Mouse (Mus musculus): ENCODE measurements around the gene Batf3. TPM values are rescaled to one million over a fixed set of nuclear protein-coding genes. Genes with fewer than 3 reads are reported as not detected.

Gene Batf3
- polyA plus RNA-seq, 1 experiment from 2014 or later: 2.8 TPM

- no peak overlapping the region for H3K4me3 ChIP-seq (ENCODE audit: low read length)
- H3K27me3 ChIP-seq (ENCODE audit: control insufficient read depth, insufficient read depth, low read length): peaks cover 8% of the 10 kb centered on the region; the same call in 1 of the 2 replicates
- no peaks in the 10 kb centered on the region for H3K36me3 ChIP-seq (ENCODE audit: control insufficient read depth, insufficient read depth)
- H3K27ac ChIP-seq (ENCODE audit: low read length): no peak overlapping the region
- no peaks in the 10 kb centered on the region for H3K9me3 ChIP-seq (replicated peaks; ENCODE audit: control insufficient read depth, low read length)
- ATAC-seq (replicated peaks; ENCODE audit: extremely low read depth, insufficient read depth, low FRiP score): no peak
- WGBS: 66% methylated on average over 9 of the region's 9 CpGs
- H3K9ac ChIP-seq (ENCODE audit: low read length): no peak overlapping the region
- H3K4me2 ChIP-seq (ENCODE audit: low read depth, low read length): no peak overlapping the region
- peaks cover 7% of the 10 kb centered on the region; the same call in 1 of the 2 replicates for H3K4me1 ChIP-seq (ENCODE audit: control insufficient read depth, insufficient read depth, low read length)
Measured at GRCm38 (mm10) chr1:191095019-191095418, 2.6 kb upstream of the Batf3 start.

- WGBS: 37% methylated on average over 14 of the region's 14 CpGs
- H3K36me3 ChIP-seq (ENCODE audit: control insufficient read depth, insufficient read depth): no peaks in the 10 kb centered on the region
- H3K4me2 ChIP-seq (ENCODE audit: low read depth, low read length): peak overlapping the region; percentile 100
- no peak overlapping the region for H3K9ac ChIP-seq (ENCODE audit: low read length)
- no peak for ATAC-seq (replicated peaks; ENCODE audit: extremely low read depth, insufficient read depth, low FRiP score)
- H3K4me1 ChIP-seq (ENCODE audit: control insufficient read depth, insufficient read depth, low read length): peaks cover 7% of the 10 kb centered on the region; the same call in 1 of the 2 replicates
- peaks cover 6% of the 10 kb centered on the region; the same call in 1 of the 2 replicates for H3K9me3 ChIP-seq (replicated peaks; ENCODE audit: control insufficient read depth, low read length)
- no peak overlapping the region for H3K27ac ChIP-seq (ENCODE audit: low read length)
- H3K27me3 ChIP-seq (ENCODE audit: control insufficient read depth, insufficient read depth, low read length): peaks cover 6% of the 10 kb centered on the region; the same call in 1 of the 2 replicates
- H3K4me3 ChIP-seq (ENCODE audit: low read length): peak overlapping the region; percentile 76
Measured at GRCm38 (mm10) chr1:191096871-191097681, 571 bp upstream of the Batf3 start.

- peaks cover 7% of the 10 kb centered on the region; the same call in 1 of the 2 replicates for H3K4me1 ChIP-seq (ENCODE audit: control insufficient read depth, insufficient read depth, low read length)
- H3K9ac ChIP-seq (ENCODE audit: low read length): no peak overlapping the region
- H3K27ac ChIP-seq (ENCODE audit: low read length): no peak overlapping the region
- H3K36me3 ChIP-seq (ENCODE audit: control insufficient read depth, insufficient read depth): no peaks in the 10 kb centered on the region
- H3K4me3 ChIP-seq (ENCODE audit: low read length): no peak overlapping the region
- H3K27me3 ChIP-seq (ENCODE audit: control insufficient read depth, insufficient read depth, low read length): peaks cover 6% of the 10 kb centered on the region; the same call in 1 of the 2 replicates
- H3K9me3 ChIP-seq (replicated peaks; ENCODE audit: control insufficient read depth, low read length): peaks cover 6% of the 10 kb centered on the region; the same call in 1 of the 2 replicates
- 45% methylated on average over 5 of the region's 5 CpGs for WGBS
- no peak for ATAC-seq (replicated peaks; ENCODE audit: extremely low read depth, insufficient read depth, low FRiP score)
- H3K4me2 ChIP-seq (ENCODE audit: low read depth, low read length): no peak overlapping the region
Measured at GRCm38 (mm10) chr1:191099114-191099513, 1.5 kb downstream of the Batf3 start.

DNA sequence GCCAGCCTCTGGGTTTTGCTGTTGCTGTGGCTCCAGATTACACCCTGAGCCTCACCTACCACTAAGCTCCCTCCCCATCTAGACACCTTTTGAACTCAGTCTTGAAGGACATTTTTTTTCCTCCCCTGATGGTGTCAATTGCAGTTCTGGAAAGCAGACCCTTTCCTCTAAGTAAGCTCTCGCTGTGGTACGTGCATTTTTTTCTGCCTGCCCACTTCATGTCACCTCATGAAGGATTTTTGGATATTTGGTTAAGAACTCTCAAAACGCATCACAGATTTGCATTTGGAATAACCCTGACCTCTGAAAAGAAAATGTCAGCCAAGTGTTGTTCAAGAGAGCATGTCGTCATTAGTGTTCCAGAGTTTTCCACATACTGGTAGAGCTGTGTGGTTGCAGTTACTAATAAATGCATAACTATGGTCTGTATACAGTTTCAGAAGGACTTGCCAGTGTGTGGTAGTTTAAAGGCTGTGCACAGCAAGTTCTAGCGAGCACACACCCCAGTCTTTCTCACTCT lies 2.2 kb downstream of the Batf3 start:
- H3K36me3 ChIP-seq (ENCODE audit: control insufficient read depth, insufficient read depth): no peaks in the 10 kb centered on the region
- H3K4me3 ChIP-seq (ENCODE audit: low read length): no peak overlapping the region
- no peak for ATAC-seq (replicated peaks; ENCODE audit: extremely low read depth, insufficient read depth, low FRiP score)
- peaks cover 6% of the 10 kb centered on the region; the same call in 1 of the 2 replicates for H3K27me3 ChIP-seq (ENCODE audit: control insufficient read depth, insufficient read depth, low read length)
- WGBS: 70% methylated on average over 5 of the region's 5 CpGs
- H3K4me1 ChIP-seq (ENCODE audit: control insufficient read depth, insufficient read depth, low read length): peaks cover 7% of the 10 kb centered on the region; the same call in 1 of the 2 replicates
- no peak overlapping the region for H3K4me2 ChIP-seq (ENCODE audit: low read depth, low read length)
- no peak overlapping the region for H3K27ac ChIP-seq (ENCODE audit: low read length)
- peaks cover 6% of the 10 kb centered on the region; the same call in 1 of the 2 replicates for H3K9me3 ChIP-seq (replicated peaks; ENCODE audit: control insufficient read depth, low read length)
- H3K9ac ChIP-seq (ENCODE audit: low read length): no peak overlapping the region

- Histone ChIP-seq H3K9ac (ENCODE audit: low read length) (no peak overlapping the region), H3K27ac (ENCODE audit: low read length) (no peak overlapping the region), H3K36me3 (ENCODE audit: control insufficient read depth, insufficient read depth) (no peaks in the 10 kb centered on the region), H3K4me3 (ENCODE audit: low read length) (no peak overlapping the region), H3K9me3 (replicated peaks; ENCODE audit: control insufficient read depth, low read length) (peaks cover 6% of the 10 kb centered on the region; the same call in 1 of the 2 replicates), H3K4me2 (ENCODE audit: low read depth, low read length) (no peak overlapping the region), H3K4me1 (ENCODE audit: control insufficient read depth, insufficient read depth, low read length) (no peaks in the 10 kb centered on the region), H3K27me3 (ENCODE audit: control insufficient read depth, insufficient read depth, low read length) (peaks cover 6% of the 10 kb centered on the region; the same call in 1 of the 2 replicates)
- ATAC-seq (replicated peaks; ENCODE audit: extremely low read depth, insufficient read depth, low FRiP score): no peak
- 73% methylated on average over 15 of the region's 15 CpGs for WGBS
Measured at GRCm38 (mm10) chr1:191102730-191103370, 5.2 kb downstream of the Batf3 start.

DNA sequence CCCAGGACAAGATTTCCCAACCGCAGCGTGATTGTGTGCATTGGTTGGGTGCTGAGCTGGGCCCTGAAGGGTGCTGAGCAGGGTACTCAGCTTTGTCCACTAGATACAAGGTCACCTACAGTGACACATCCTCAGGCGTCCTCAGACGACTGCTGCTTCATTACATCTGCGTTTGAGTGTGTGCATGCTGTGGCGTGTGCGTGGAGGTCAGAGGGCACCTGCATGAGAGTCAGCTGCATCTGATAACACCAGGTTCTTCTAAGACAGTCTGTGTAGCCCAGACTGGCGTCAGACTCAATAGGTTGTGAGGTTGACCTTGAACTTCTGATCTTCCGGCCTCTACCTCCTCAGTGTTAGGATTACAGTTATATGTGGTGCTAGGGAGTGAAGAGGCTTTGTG lies 7.6 kb downstream of the Batf3 start:
- no peak overlapping the region for H3K4me2 ChIP-seq (ENCODE audit: low read depth, low read length)
- no peaks in the 10 kb centered on the region for H3K4me1 ChIP-seq (ENCODE audit: control insufficient read depth, insufficient read depth, low read length)
- H3K27ac ChIP-seq (ENCODE audit: low read length): no peak overlapping the region
- WGBS: 73% methylated on average over 9 of the region's 9 CpGs
- ATAC-seq (replicated peaks; ENCODE audit: extremely low read depth, insufficient read depth, low FRiP score): no peak
- no peak overlapping the region for H3K4me3 ChIP-seq (ENCODE audit: low read length)
- no peaks in the 10 kb centered on the region for H3K36me3 ChIP-seq (ENCODE audit: control insufficient read depth, insufficient read depth)
- no peak overlapping the region for H3K9ac ChIP-seq (ENCODE audit: low read length)
- peaks cover 6% of the 10 kb centered on the region; the same call in 1 of the 2 replicates for H3K9me3 ChIP-seq (replicated peaks; ENCODE audit: control insufficient read depth, low read length)
- no peaks in the 10 kb centered on the region for H3K27me3 ChIP-seq (ENCODE audit: control insufficient read depth, insufficient read depth, low read length)

DNA sequence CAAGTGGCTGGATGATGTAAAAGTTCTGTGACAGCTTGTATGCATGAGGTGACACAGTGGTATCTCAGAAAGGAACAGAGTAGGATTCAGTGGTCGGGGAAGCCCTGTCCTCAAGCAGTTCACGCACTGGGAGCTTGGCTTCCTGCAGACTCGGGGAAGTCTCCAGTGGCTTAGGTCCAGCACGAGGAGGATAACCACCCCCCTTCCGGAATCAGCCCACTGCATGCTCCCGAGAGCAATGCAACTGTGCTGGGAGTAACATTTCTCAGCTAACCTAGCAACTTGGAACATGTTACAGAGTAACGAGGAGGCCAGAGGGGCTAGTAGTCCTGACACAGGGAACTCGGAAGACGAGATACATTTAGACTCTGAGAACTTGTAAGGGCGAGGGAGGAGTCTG lies 9.7 kb downstream of the Batf3 start:
- 50% methylated on average over 10 of the region's 10 CpGs for WGBS
- H3K9ac ChIP-seq (ENCODE audit: low read length): no peak overlapping the region
- no peak for ATAC-seq (replicated peaks; ENCODE audit: extremely low read depth, insufficient read depth, low FRiP score)

DNA sequence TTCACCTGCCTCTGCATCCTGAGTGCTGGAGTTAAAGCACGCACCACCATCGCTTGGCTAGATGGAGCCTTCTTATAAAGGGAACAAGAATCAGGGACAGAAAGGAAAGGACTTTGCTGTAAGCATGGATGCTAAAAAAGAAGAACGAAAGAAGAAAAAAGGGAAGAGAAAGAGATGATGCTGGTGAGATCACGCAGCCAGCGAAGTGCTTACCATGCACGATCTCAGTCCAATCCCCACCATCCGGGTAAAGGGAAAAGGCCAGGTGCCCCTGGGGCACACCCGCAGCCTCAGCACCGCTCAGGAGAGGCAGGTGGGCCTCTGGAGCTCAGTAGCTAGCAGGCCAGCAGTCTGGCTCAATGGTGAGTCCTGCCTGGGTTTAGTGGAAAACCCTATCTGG lies 12.3 kb downstream of the Batf3 start:
- Histone ChIP-seq H3K4me3 (ENCODE audit: low read length) (no peak overlapping the region), H3K4me1 (ENCODE audit: control insufficient read depth, insufficient read depth, low read length) (peaks cover 4% of the 10 kb centered on the region; the same call in 1 of the 2 replicates), H3K27me3 (ENCODE audit: control insufficient read depth, insufficient read depth, low read length) (no peaks in the 10 kb centered on the region), H3K27ac (ENCODE audit: low read length) (no peak overlapping the region), H3K36me3 (ENCODE audit: control insufficient read depth, insufficient read depth) (no peaks in the 10 kb centered on the region), H3K9ac (ENCODE audit: low read length) (no peak overlapping the region), H3K4me2 (ENCODE audit: low read depth, low read length) (no peak overlapping the region), H3K9me3 (replicated peaks; ENCODE audit: control insufficient read depth, low read length) (no peaks in the 10 kb centered on the region)
- WGBS: 89% methylated on average over 9 of the region's 9 CpGs
- no peak for ATAC-seq (replicated peaks; ENCODE audit: extremely low read depth, insufficient read depth, low FRiP score)

More for the DNA sequence above, 9.7 kb downstream of the Batf3 start:
- H3K27me3 ChIP-seq (ENCODE audit: control insufficient read depth, insufficient read depth, low read length): no peaks in the 10 kb centered on the region
- H3K4me1 ChIP-seq (ENCODE audit: control insufficient read depth, insufficient read depth, low read length): peaks cover 4% of the 10 kb centered on the region; the same call in 1 of the 2 replicates
- no peak overlapping the region for H3K27ac ChIP-seq (ENCODE audit: low read length)
- H3K9me3 ChIP-seq (replicated peaks; ENCODE audit: control insufficient read depth, low read length): no peaks in the 10 kb centered on the region
- no peaks in the 10 kb centered on the region for H3K36me3 ChIP-seq (ENCODE audit: control insufficient read depth, insufficient read depth)
- no peak overlapping the region for H3K4me3 ChIP-seq (ENCODE audit: low read length)
- H3K4me2 ChIP-seq (ENCODE audit: low read depth, low read length): no peak overlapping the region

All from heart, embryonic 16.5 days (tissue).